Mouse (Mus musculus) fibroblast of lung, adult 2 months (primary cell): ENCODE results near the gene Fuk.
"Not testable (repeated sequence)": the region's sequence is repeated elsewhere in the genome, so short reads cannot be mapped to it uniquely, and the experiment has no call there.

Source experiments
- DNase-seq: peaks from one replicate; pipeline ENCODE4 v3.0.0-alpha.2; 2011; ENCODE audit warnings: low read depth

Fuk gene

GRCm38 (mm10) chr8:110881741-110882310 is 20.5 kb downstream of the Fuk start:
- DNase-seq, result no peak

- DNase-seq, result no peak
Measured at GRCm38 (mm10) chr8:110877862-110878261, 24.4 kb downstream of the Fuk start.

GRCm38 (mm10) chr8:110870501-110870900 is 31.8 kb downstream of the Fuk start:
- DNase-seq, result no peak

GRCm38 (mm10) chr8:110861347-110862025 is 40.8 kb downstream of the Fuk start:
- DNase-seq, result not testable (repeated sequence)

- DNase-seq, result no peak
Measured at GRCm38 (mm10) chr8:110859651-110860501, 42.4 kb downstream of the Fuk start.

- no peak for DNase-seq
Measured at GRCm38 (mm10) chr8:110856760-110857461, 45.4 kb downstream of the Fuk start.

- not testable (repeated sequence) for DNase-seq
Measured at GRCm38 (mm10) chr8:110856073-110856472, 46.2 kb downstream of the Fuk start.

GRCm38 (mm10) chr8:110851186-110851585 is 51.1 kb downstream of the Fuk start:
- no peak for DNase-seq

- no peak for DNase-seq
Measured at GRCm38 (mm10) chr8:110847645-110848495, 54.4 kb downstream of the Fuk start.

GRCm38 (mm10) chr8:110847171-110847549 is 55.1 kb downstream of the Fuk start:
- no peak for DNase-seq

GRCm38 (mm10) chr8:110846405-110847170 is 55.7 kb downstream of the Fuk start, which contains the start of the genes Cog4 and Sf3b3:
Gene Cog4, plus strand, starts transcription at chr8:110846600.
Gene Sf3b3, minus strand, starts transcription at chr8:110846787.
- peak; percentile 83 for DNase-seq

GRCm38 (mm10) chr8:110845821-110846404 is 56.4 kb downstream of the Fuk start:
- DNase-seq, result no peak

GRCm38 (mm10) chr8:110844941-110845340 is 57.3 kb downstream of the Fuk start:
- no peak for DNase-seq

GRCm38 (mm10) chr8:110843207-110843606 is 59.1 kb downstream of the Fuk start:
- no peak for DNase-seq

GRCm38 (mm10) chr8:110842012-110842574 is 60.2 kb downstream of the Fuk start:
- DNase-seq, result no peak
